8 mouse cellular contexts compared by ENCODE assay signal in the genomic region with DNA sequence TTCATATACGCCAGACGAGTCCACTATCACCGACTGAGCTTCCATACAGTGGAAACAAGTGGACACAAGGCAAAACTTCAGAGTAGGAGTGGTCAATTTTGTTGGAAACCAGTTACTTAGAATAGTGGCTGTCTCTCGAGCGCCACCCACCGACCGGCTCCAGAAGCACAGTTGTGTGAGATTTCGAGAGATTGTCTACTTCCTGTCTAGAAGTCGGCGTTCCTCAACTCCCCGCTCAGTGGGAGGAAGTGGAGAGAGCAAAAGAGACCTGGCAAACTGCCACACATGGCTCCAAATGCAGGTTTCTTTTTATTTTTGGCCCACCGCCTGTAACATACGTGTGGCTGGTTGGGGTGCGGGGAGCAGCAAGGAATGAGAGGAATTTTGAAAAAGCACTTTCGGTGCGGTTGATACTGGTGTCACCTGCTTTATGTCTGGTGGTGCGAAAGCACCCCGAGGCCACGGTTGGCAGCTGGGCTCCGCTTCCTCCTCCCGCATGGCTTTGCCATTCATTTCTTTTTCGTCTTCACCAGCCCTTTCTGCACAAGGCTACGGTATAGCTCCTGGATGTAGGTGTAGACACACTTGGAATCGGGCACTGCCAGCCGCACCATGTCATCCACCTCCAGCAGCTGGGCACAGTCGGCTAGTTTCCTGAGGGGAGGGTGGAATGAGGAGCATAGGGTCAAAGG. TPM values are rescaled to one million over a fixed set of nuclear protein-coding genes. Genes with fewer than 3 reads are reported as not detected.
DNase-seq lines count a peak whose midpoint lies in the region; ATAC-seq lines count a peak whose summit lies in the region.

No protein-coding gene starts in this region.

- peak; percentile 66 for ATAC-seq in embryonic facial prominence, embryonic 12.5 days (ENCODE audit: insufficient number of reproducible peaks, insufficient read depth, low FRiP score, low TSS enrichment)
- ATAC-seq in midbrain, embryonic 11.5 days (ENCODE audit: low FRiP score) = peak; percentile 84

- 35% methylated on average over 26 of the region's 26 CpGs for WGBS in embryonic facial prominence, embryonic 12.5 days
- WGBS in midbrain, embryonic 11.5 days = 39% methylated on average over 26 of the region's 26 CpGs

- peak overlapping the region; percentile 45 for H3K4me2 ChIP-seq in embryonic facial prominence, embryonic 12.5 days (replicated peaks)
- H3K4me2 ChIP-seq in midbrain, embryonic 11.5 days = peak overlapping the region; percentile 38

- peaks cover 3% of the 10 kb centered on the region; the same call in 1 of the 2 replicates for H3K4me1 ChIP-seq in embryonic facial prominence, embryonic 12.5 days
- peaks cover 4% of the 10 kb centered on the region; the same call in 1 of the 2 replicates for H3K4me1 ChIP-seq in midbrain, embryonic 11.5 days (ENCODE audit: control insufficient read depth, insufficient read depth, low read length)

- H3K27me3 ChIP-seq in embryonic facial prominence, embryonic 12.5 days = no peaks in the 10 kb centered on the region
- no peaks in the 10 kb centered on the region for H3K27me3 ChIP-seq in midbrain, embryonic 11.5 days (ENCODE audit: control insufficient read depth, insufficient read depth, low read length)

- no peak overlapping the region for H3K9ac ChIP-seq in embryonic facial prominence, embryonic 12.5 days
- H3K9ac ChIP-seq in midbrain, embryonic 11.5 days (ENCODE audit: low read length) = peak overlapping the region; percentile 30; the same call in 1 of the 2 replicates

- DNase-seq in adrenal gland, postnatal 14 days = peak; percentile 88
- DNase-seq in heart, adult 18-20 months = peak; percentile 89 to 93
- DNase-seq in kidney, adult 18-20 months = peak; percentile 86
- peak; percentile 84 for DNase-seq in left cerebral cortex, postnatal 4 days
- DNase-seq in midbrain, embryonic 11.5 days (ENCODE audit: low spot score, missing footprints) = peak; percentile 99
- peak; percentile 83 for DNase-seq in right cerebral cortex, postnatal 4 days
- DNase-seq in urinary bladder, postnatal 4 days (ENCODE audit: low spot score in 2 of 2) = peak; percentile 80 to 84

- H3K27ac ChIP-seq in embryonic facial prominence, embryonic 12.5 days = no peak overlapping the region
- no peak overlapping the region for H3K27ac ChIP-seq in midbrain, embryonic 11.5 days (ENCODE audit: low read depth, low read length)

- intact Hi-C loops in left cerebral cortex, postnatal 4 days (cut with DNase I) = no loop called here

- H3K36me3 ChIP-seq in embryonic facial prominence, embryonic 12.5 days = no peaks in the 10 kb centered on the region
- H3K36me3 ChIP-seq in midbrain, embryonic 11.5 days (ENCODE audit: control insufficient read depth, insufficient read depth, low read length) = no peaks in the 10 kb centered on the region

- peak overlapping the region; percentile 3; the same call in 1 of the 2 replicates for H3K4me3 ChIP-seq in embryonic facial prominence, embryonic 12.5 days
- H3K4me3 ChIP-seq in midbrain, embryonic 11.5 days (ENCODE audit: low read depth, low read length) = no peak overlapping the region

- H3K9me3 ChIP-seq in embryonic facial prominence, embryonic 12.5 days = no peaks in the 10 kb centered on the region
- no peaks in the 10 kb centered on the region for H3K9me3 ChIP-seq in midbrain, embryonic 11.5 days (ENCODE audit: control insufficient read depth, low read length)

RNA-seq across cellular contexts. Expression of a gene that starts 11.4 kb away (rescaled TPM):
- total RNA-seq in adrenal gland, postnatal 14 days (2021) = not detected in 2 replicates
- polyA plus RNA-seq in embryonic facial prominence, embryonic 12.5 days (2016; fragmentation: Nextera tagmentation; extraction: Ambion mirVana) = 0.13 and 0.23 TPM in 2 replicates
- not detected for total RNA-seq in heart, adult 18-20 months (2021)
- total RNA-seq in left cerebral cortex, postnatal 4 days (2021) = not detected
- polyA plus RNA-seq in midbrain, embryonic 11.5 days (2014; fragmentation: Nextera tagmentation; extraction: Ambion mirVana) = 0.15 TPM in 1 of 2 replicates, not detected in the other

RNA-seq across cellular contexts. Expression of a gene that starts 12.4 kb away (rescaled TPM):
- total RNA-seq in adrenal gland, postnatal 14 days (2021) = 45.6 and 48.7 TPM in 2 replicates
- 32.9 and 33.5 TPM in 2 replicates for polyA plus RNA-seq in embryonic facial prominence, embryonic 12.5 days (2016; fragmentation: Nextera tagmentation; extraction: Ambion mirVana)
- total RNA-seq in heart, adult 18-20 months (2021) = 10 to 100 TPM; 30.0 to 33.2 TPM
- total RNA-seq in left cerebral cortex, postnatal 4 days (2021) = 1 to 10 TPM; 5.3 to 5.7 TPM
- 39.4 and 39.5 TPM in 2 replicates for polyA plus RNA-seq in midbrain, embryonic 11.5 days (2014; fragmentation: Nextera tagmentation; extraction: Ambion mirVana)

RNA-seq across cellular contexts. Expression of a gene that starts 15.8 kb away (rescaled TPM):
- total RNA-seq in adrenal gland, postnatal 14 days (2021) = 54.2 and 73.7 TPM in 2 replicates
- 39.4 and 41.3 TPM in 2 replicates for polyA plus RNA-seq in embryonic facial prominence, embryonic 12.5 days (2016; fragmentation: Nextera tagmentation; extraction: Ambion mirVana)
- total RNA-seq in heart, adult 18-20 months (2021) = 100 to 1,000 TPM; 109 to 146 TPM
- 10 to 100 TPM; 55.5 to 60.4 TPM for total RNA-seq in left cerebral cortex, postnatal 4 days (2021)
- 38.1 and 43.1 TPM in 2 replicates for polyA plus RNA-seq in midbrain, embryonic 11.5 days (2014; fragmentation: Nextera tagmentation; extraction: Ambion mirVana)

RNA-seq across cellular contexts. Expression of a gene that starts 27.6 kb away (rescaled TPM):
- 5.2 and 9.3 TPM in 2 replicates for total RNA-seq in adrenal gland, postnatal 14 days (2021)
- polyA plus RNA-seq in embryonic facial prominence, embryonic 12.5 days (2016; fragmentation: Nextera tagmentation; extraction: Ambion mirVana) = 19.0 and 19.6 TPM in 2 replicates
- total RNA-seq in heart, adult 18-20 months (2021) = 1 to 10 TPM; 2.6 to 3.3 TPM
- 1 to 10 TPM in 1 of 2 experiments, under 1 TPM in 1; 0.46 to 1.3 TPM for total RNA-seq in left cerebral cortex, postnatal 4 days (2021)
- polyA plus RNA-seq in midbrain, embryonic 11.5 days (2014; fragmentation: Nextera tagmentation; extraction: Ambion mirVana) = 16.3 and 18.6 TPM in 2 replicates

RNA-seq across cellular contexts. Expression of a gene that starts 35.8 kb away (rescaled TPM):
- 73.1 and 93.2 TPM in 2 replicates for total RNA-seq in adrenal gland, postnatal 14 days (2021)
- 24.7 and 24.9 TPM in 2 replicates for polyA plus RNA-seq in embryonic facial prominence, embryonic 12.5 days (2016; fragmentation: Nextera tagmentation; extraction: Ambion mirVana)
- 10 to 100 TPM; 64.0 to 71.6 TPM for total RNA-seq in heart, adult 18-20 months (2021)
- total RNA-seq in left cerebral cortex, postnatal 4 days (2021) = 1 to 10 TPM; 5.6 to 6.2 TPM
- polyA plus RNA-seq in midbrain, embryonic 11.5 days (2014; fragmentation: Nextera tagmentation; extraction: Ambion mirVana) = 37.0 and 39.2 TPM in 2 replicates
